Mouse (Mus musculus): ENCODE data around the gene Slc6a8.

The Slc6a8 gene

GRCm38 (mm10) chrX:73672879-73673618 is at the start of gene Slc6a8:
Gene Slc6a8 (plus strand): TSS chrX:73673150.
- no peak for DNase-seq (ENCODE audit: low read depth)

GRCm38 (mm10) chrX:73626981-73627380 is 46.0 kb upstream of the Slc6a8 start:
- DNase-seq (ENCODE audit: low read depth) = no peak

DNA sequence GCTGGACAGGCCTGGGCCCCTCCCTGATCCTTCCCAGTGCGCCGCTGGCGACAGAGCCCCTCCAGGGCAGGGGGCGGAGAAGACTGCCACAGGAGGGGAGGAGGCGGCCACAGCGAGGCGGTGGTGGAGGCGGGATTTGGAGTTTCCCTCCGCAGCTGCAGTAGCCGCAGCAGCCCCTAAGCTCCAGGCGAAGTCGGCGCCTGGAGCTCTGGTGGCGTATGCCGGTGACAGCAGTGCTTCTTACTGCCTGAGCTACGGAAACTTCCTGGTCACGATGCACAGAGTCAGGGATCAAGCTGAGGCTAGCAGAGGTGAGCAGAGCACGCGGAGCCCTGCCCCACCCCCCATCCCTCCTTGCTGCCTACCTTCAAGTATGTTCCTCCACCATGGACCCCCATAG is 37.5 kb upstream of the Slc6a8 start:
- DNase-seq (ENCODE audit: low read depth) = no peak

- no peak for DNase-seq (ENCODE audit: low read depth)
Measured at GRCm38 (mm10) chrX:73637415-73637814, 35.5 kb upstream of the Slc6a8 start.

DNA sequence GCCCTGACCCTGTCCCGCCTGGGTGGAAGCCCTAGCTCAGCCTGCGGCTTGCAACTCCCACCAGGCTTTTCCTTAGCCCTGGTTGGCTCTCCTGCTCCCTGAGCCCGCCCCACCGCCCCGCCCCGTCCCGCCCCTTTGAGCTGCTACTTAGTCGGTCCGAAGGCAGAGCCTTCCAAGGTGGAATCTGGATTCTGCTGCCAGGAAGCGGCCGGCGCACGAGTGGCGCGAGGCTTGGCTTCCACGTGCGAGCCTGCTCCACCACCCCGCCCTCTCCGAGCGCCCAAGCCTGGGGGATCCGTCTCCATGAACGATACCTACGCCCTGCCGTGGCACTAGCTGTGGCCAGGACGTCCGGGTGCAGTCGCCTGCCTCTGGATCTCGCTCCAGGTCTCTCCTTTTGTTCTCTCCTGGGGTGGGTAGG is 33.7 kb upstream of the Slc6a8 start, which contains the start of gene Dusp9:
TSS of gene Dusp9 (plus strand) at position 165 of the 421 bp plus-strand sequence.
- no peak for DNase-seq (ENCODE audit: low read depth)

- DNase-seq (ENCODE audit: low read depth) = no peak
Measured at GRCm38 (mm10) chrX:73639901-73640469, 33.0 kb upstream of the Slc6a8 start.

GRCm38 (mm10) chrX:73645121-73645520 is 27.8 kb upstream of the Slc6a8 start:
- DNase-seq (ENCODE audit: low read depth) = no peak

DNA sequence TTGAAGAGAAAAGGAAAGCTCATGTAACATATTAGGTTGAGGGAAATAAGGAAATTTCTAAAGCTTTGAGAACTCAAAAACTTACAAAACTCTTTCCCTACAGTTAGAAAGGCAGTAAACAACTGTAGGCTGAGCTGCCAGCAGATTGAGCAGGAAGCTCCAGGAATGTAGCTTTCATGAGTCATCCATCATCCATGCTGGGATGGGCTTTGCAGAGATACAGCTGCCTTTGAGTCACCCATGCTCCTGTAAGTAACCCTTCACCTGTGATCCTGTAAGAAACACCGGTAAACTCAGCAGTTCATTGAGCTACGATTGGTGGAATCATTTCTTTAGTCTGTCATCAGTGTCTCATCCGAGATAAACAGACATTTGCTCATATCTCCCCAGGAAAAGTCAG is 22.1 kb upstream of the Slc6a8 start:
- no peak for DNase-seq (ENCODE audit: low read depth)

GRCm38 (mm10) chrX:73653392-73653791 is 19.6 kb upstream of the Slc6a8 start:
- DNase-seq (ENCODE audit: low read depth) = no peak

GRCm38 (mm10) chrX:73654177-73654576 is 18.8 kb upstream of the Slc6a8 start:
- peak; percentile 30 for DNase-seq (ENCODE audit: low read depth)

- no peak for DNase-seq (ENCODE audit: low read depth)
Measured at GRCm38 (mm10) chrX:73655529-73655928, 17.4 kb upstream of the Slc6a8 start.

DNA sequence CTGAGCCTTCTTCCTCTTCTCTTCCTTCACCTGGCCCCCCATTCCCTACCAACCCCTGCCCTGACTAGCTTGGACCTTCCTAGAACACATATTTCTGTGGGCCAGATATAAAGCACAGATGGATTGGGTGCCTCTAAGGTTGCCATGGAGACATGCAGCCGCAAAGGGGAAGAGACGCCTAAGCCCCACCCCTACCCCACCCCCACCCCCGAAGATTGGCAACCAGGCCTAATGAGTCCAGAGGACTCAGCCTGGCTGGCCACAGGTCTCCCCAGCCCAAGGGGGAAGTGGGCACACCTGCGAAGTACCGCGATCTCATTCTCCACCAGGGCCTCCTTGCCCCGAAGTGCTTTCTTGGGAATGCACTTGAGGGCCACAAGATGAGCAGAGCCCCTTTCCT is 14.6 kb upstream of the Slc6a8 start:
- DNase-seq (ENCODE audit: low read depth) = no peak

- DNase-seq (ENCODE audit: low read depth) = no peak
Measured at GRCm38 (mm10) chrX:73658936-73659574, 13.9 kb upstream of the Slc6a8 start.

DNA sequence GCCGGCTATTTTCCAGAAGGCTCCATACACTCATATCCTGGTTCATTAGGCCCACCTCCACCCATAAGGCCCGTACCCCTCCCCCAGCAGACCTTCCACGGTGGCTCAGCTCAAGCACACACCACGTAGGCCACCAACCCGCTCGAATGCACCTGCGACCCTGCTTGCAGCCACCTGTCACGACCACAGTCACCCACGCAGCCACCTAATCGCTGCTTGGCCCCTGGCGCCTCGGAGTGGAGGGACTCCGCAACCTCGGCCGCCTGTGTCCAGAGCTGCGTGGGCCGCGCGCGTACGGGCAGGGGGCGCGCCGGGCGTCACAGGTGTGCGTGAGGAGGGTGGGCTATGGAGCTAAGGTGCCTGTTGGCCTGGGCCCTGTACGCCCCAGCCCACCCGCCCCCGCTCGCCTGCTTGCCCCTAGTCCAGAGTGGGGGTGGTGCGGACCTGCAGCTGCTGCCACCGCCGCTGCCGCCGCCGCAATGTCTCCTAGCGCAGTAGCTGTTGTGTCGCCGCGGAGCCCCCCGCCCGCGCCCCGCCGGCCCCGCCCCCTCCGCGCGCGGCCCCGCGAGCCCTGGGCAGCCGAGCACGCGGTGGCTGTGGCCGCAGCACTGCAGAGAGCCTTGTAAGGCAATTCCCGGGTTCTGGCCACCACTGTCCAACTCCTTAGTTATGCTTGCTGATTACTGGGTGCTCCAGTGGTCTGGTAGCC is 13.2 kb upstream of the Slc6a8 start, which contains the start of gene Pnck:
TSS of gene Pnck (minus strand) at position 543 of the 709 bp plus-strand sequence.
- DNase-seq (ENCODE audit: low read depth) = no peak

- no peak for DNase-seq (ENCODE audit: low read depth)
Measured at GRCm38 (mm10) chrX:73660284-73660665, 12.7 kb upstream of the Slc6a8 start.

GRCm38 (mm10) chrX:73663143-73663542 is 9.8 kb upstream of the Slc6a8 start:
- DNase-seq (ENCODE audit: low read depth) = no peak

- DNase-seq (ENCODE audit: low read depth) = peak; percentile 26
Measured at GRCm38 (mm10) chrX:73672031-73672431, 919 bp upstream of the Slc6a8 start.

- no peak for DNase-seq (ENCODE audit: low read depth)
Measured at GRCm38 (mm10) chrX:73673619-73673967, 643 bp downstream of the Slc6a8 start.

GRCm38 (mm10) chrX:73673968-73674661 is 1.2 kb downstream of the Slc6a8 start:
- peak; percentile 26 for DNase-seq (ENCODE audit: low read depth)

DNA sequence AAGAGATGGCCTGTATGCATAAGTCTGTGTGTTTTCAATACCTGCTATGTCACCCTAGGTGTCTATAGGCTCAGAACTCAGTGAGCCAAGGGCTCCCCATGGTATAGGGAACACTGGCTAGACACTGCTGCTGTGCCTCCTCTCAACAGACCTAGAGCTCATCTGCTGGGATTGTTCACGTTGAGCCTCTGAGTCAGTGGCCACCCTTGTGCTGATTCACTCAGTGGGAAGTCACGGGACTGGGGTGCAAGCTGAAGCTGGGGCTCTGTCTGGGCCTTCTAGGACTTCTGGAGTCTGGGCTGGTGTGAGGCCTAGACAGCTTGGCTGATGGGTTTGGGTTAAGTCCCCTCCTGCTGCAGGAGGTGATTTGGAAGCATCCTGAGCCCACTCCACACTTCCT is 2.3 kb downstream of the Slc6a8 start:
- peak; percentile 40 for DNase-seq (ENCODE audit: low read depth)

DNA sequence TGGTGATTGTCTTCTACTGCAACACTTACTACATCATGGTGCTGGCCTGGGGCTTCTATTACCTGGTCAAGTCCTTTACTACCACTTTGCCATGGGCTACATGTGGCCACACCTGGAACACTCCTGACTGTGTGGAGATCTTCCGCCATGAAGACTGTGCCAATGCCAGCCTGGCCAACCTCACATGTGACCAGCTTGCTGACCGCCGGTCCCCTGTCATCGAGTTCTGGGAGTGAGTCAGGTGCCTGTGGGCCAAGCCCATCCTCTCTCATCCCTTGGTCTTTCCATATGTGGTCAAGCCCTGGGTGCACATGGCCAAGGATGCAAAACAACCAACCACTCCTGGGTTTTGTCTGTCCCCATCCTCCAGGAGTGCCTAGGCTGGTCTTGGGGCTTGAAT is 3.7 kb downstream of the Slc6a8 start:
- no peak for DNase-seq (ENCODE audit: low read depth)

DNA sequence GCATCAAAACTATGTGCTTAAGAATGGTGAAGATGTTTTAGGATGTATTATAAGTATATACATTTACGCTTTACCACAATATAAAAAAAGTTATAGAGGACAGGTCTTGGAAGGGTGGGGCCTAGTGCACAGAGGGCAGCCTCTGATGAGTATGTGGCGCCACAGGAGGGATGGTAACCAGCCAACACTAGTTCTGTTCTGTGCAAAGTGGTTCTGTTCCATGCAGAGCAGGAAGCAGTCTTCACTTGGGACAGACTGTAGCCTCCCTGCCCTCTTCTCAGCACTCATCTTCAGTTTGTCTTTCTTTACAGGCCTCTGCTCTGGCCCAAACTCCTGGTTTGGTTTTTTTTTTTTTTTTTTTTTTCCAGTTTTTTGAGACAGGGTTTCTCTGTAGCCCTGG is 11.2 kb downstream of the Slc6a8 start:
- DNase-seq (ENCODE audit: low read depth) = no peak
